Mouse (Mus musculus) liver, embryonic 13.5 days (tissue): ENCODE results near the gene Recql5. TPM values are rescaled to one million over a fixed set of nuclear protein-coding genes. Genes with fewer than 3 reads are reported as not detected.

Experiments
- ATAC-seq: fragments of 200-750 bp; cut with Nextera tagmentation; 2 replicates; pipeline ENCODE4 v1.8.0; 2017; ENCODE audit warnings: low read depth, mild to moderate bottlenecking, moderate number of reproducible peaks, moderate library complexity
- DNase-seq: peaks from one replicate; pipeline ENCODE4 v3.0.0; 2022
- H3K27ac ChIP-seq: fragments of 300-500 bp; sonication (generic); 2 replicates; pipeline ENCODE4 v1.5.1; 2015; ENCODE audit warnings: moderate library complexity, mild to moderate bottlenecking, inconsistent platforms
- H3K27me3 ChIP-seq: fragments of 300-500 bp; sonication (generic); 2 replicates; pipeline ENCODE4 v1.6.1; 2015; ENCODE audit warnings: mild to moderate bottlenecking, inconsistent platforms
- H3K36me3 ChIP-seq: fragments of 300-500 bp; sonication (generic); 2 replicates; pipeline ENCODE4 v1.6.1; 2015; ENCODE audit warnings: mild to moderate bottlenecking, inconsistent platforms
- H3K4me1 ChIP-seq: fragments of 300-500 bp; sonication (generic); replicated peaks from 2 replicates; pipeline ENCODE4 v1.6.1; 2015; ENCODE audit warnings: inconsistent platforms
- H3K4me2 ChIP-seq: fragments of 300-500 bp; sonication (generic); 2 replicates; pipeline ENCODE4 v1.6.1; 2015; ENCODE audit warnings: inconsistent platforms, mild to moderate bottlenecking, moderate library complexity
- H3K4me3 ChIP-seq: fragments of 300-500 bp; sonication (generic); replicated peaks from 2 replicates; pipeline ENCODE4 v1.5.1; 2015; ENCODE audit warnings: mild to moderate bottlenecking, inconsistent platforms
- H3K9ac ChIP-seq: fragments of 300-500 bp; sonication (generic); 2 replicates; pipeline ENCODE4 v1.6.1; 2015; ENCODE audit warnings: mild to moderate bottlenecking, inconsistent platforms
- H3K9me3 ChIP-seq: fragments of 300-500 bp; sonication (generic); replicated peaks from 2 replicates; pipeline ENCODE4 v1.6.1; 2016; ENCODE audit warnings: inconsistent platforms
- WGBS: fragments of 180-500 bp; shearing (Covaris S2); methylation state at CpG from one replicate; pipeline ENCODE4 v1.1.7; 2015; ENCODE audit not compliant: insufficient replicate concordance; 5-methylcytosine and 5-hydroxymethylcytosine counted together
- polyA plus RNA-seq: library from polyadenylated mRNA; unstranded; fragments of >200 nt; fragmentation: Nextera tagmentation; extraction: Ambion mirVana; gene quantifications from 2 replicates; pipeline ENCODE4 v1.2.1, GENCODE M21; 2015

Gene Recql5
- polyA plus RNA-seq, 1 experiment from 2014 or later, result 9.9 TPM

GRCm38 (mm10) chr11:115883251-115883650 is 50.0 kb downstream of the Recql5 start:
- Histone ChIP-seq H3K36me3 (no peaks in the 10 kb centered on the region), H3K27ac (no peak overlapping the region), H3K27me3 (peaks cover 34% of the 10 kb centered on the region), H3K9me3 (no peaks in the 10 kb centered on the region), H3K4me2 (no peak overlapping the region), H3K9ac (no peak overlapping the region), H3K4me3 (no peak overlapping the region), H3K4me1 (0 out of 2 replicates have a peak, but pooled peaks cover 5% of the 10 kb centered on the region)
- 27% methylated on average over 17 of the region's 17 CpGs for WGBS
- no peak for ATAC-seq
- DNase-seq, result no peak

GRCm38 (mm10) chr11:115881002-115881401 is 52.3 kb downstream of the Recql5 start:
- H3K27ac ChIP-seq, result no peak overlapping the region
- H3K4me1 ChIP-seq, result peaks cover 15% of the 10 kb centered on the region
- peak; percentile 56 for DNase-seq
- H3K9ac ChIP-seq, result no peak overlapping the region
- no peak overlapping the region for H3K4me3 ChIP-seq
- no peak for ATAC-seq
- H3K9me3 ChIP-seq, result no peaks in the 10 kb centered on the region
- H3K36me3 ChIP-seq, result no peaks in the 10 kb centered on the region
- H3K27me3 ChIP-seq, result peaks cover 34% of the 10 kb centered on the region
- H3K4me2 ChIP-seq, result no peak overlapping the region
- WGBS, result 16% methylated on average over 5 of the region's 5 CpGs

- Histone ChIP-seq H3K9me3 (no peaks in the 10 kb centered on the region), H3K4me2 (no peak overlapping the region), H3K27me3 (peaks cover 16% of the 10 kb centered on the region), H3K27ac (no peak overlapping the region), H3K36me3 (no peaks in the 10 kb centered on the region), H3K4me1 (peaks cover 11% of the 10 kb centered on the region), H3K4me3 (no peak overlapping the region), H3K9ac (no peak overlapping the region)
- DNase-seq (no peak), ATAC-seq (no peak)
- 68% methylated on average over 8 of the region's 8 CpGs for WGBS
Observed at GRCm38 (mm10) chr11:115878071-115878470, 55.2 kb downstream of the Recql5 start.

GRCm38 (mm10) chr11:115877174-115877755 is 56.0 kb downstream of the Recql5 start:
- Histone ChIP-seq H3K4me1 (peaks cover 15% of the 10 kb centered on the region), H3K9me3 (no peaks in the 10 kb centered on the region), H3K36me3 (no peaks in the 10 kb centered on the region), H3K4me2 (no peak overlapping the region), H3K4me3 (no peak overlapping the region), H3K9ac (no peak overlapping the region), H3K27ac (no peak overlapping the region), H3K27me3 (peaks cover 8% of the 10 kb centered on the region)
- WGBS, result 30% methylated on average over 6 of the region's 6 CpGs
- no peak for ATAC-seq
- DNase-seq, result no peak

- DNase-seq (no peak), ATAC-seq (no peak)
- Histone ChIP-seq H3K9me3 (no peaks in the 10 kb centered on the region), H3K4me3 (no peak overlapping the region), H3K4me1 (peaks cover 22% of the 10 kb centered on the region), H3K27me3 (no peaks in the 10 kb centered on the region), H3K27ac (no peak overlapping the region), H3K36me3 (no peaks in the 10 kb centered on the region), H3K9ac (no peak overlapping the region), H3K4me2 (no peak overlapping the region)
- 68% methylated on average over 5 of the region's 5 CpGs for WGBS
Observed at GRCm38 (mm10) chr11:115876438-115876837, 56.8 kb downstream of the Recql5 start.

- ATAC-seq (no peak), DNase-seq (no peak)
- Histone ChIP-seq H3K4me3 (no peak overlapping the region), H3K4me1 (peaks cover 22% of the 10 kb centered on the region), H3K9me3 (no peaks in the 10 kb centered on the region), H3K27ac (no peak overlapping the region), H3K9ac (no peak overlapping the region), H3K36me3 (no peaks in the 10 kb centered on the region), H3K4me2 (no peak overlapping the region), H3K27me3 (no peaks in the 10 kb centered on the region)
- 83% methylated on average over 3 of the region's 3 CpGs for WGBS
Observed at GRCm38 (mm10) chr11:115875935-115876334, 57.3 kb downstream of the Recql5 start.

GRCm38 (mm10) chr11:115872437-115872836 is 60.8 kb downstream of the Recql5 start:
- Histone ChIP-seq H3K4me2 (no peak overlapping the region), H3K27me3 (no peaks in the 10 kb centered on the region), H3K4me1 (peaks cover 33% of the 10 kb centered on the region), H3K36me3 (no peaks in the 10 kb centered on the region), H3K4me3 (no peak overlapping the region), H3K27ac (no peak overlapping the region), H3K9ac (no peak overlapping the region), H3K9me3 (no peaks in the 10 kb centered on the region)
- DNase-seq (no peak), ATAC-seq (peak; percentile 49)
- WGBS, result 71% methylated on average over 4 of the region's 4 CpGs

- Histone ChIP-seq H3K27me3 (peaks cover 5% of the 10 kb centered on the region; the same call in 1 of the 2 replicates), H3K4me3 (no peak overlapping the region), H3K9me3 (no peaks in the 10 kb centered on the region), H3K36me3 (no peaks in the 10 kb centered on the region), H3K4me2 (peak overlapping the region; percentile 18; the same call in 1 of the 2 replicates), H3K27ac (peak overlapping the region; percentile 6; the same call in 1 of the 2 replicates), H3K9ac (no peak overlapping the region), H3K4me1 (peaks cover 23% of the 10 kb centered on the region)
- DNase-seq, result peak; percentile 42
- WGBS, result 42% methylated on average over 8 of the region's 8 CpGs
- peak; percentile 44 for ATAC-seq
Observed at GRCm38 (mm10) chr11:115869393-115869792, 63.9 kb downstream of the Recql5 start.

- no peak for DNase-seq
- Histone ChIP-seq H3K27ac (no peak overlapping the region), H3K4me2 (no peak overlapping the region), H3K9ac (no peak overlapping the region), H3K36me3 (no peaks in the 10 kb centered on the region), H3K9me3 (no peaks in the 10 kb centered on the region), H3K27me3 (peaks cover 44% of the 10 kb centered on the region), H3K4me3 (no peak overlapping the region), H3K4me1 (peaks cover 12% of the 10 kb centered on the region)
- no peak for ATAC-seq
- 69% methylated on average over 8 of the region's 8 CpGs for WGBS
Observed at GRCm38 (mm10) chr11:115863895-115864294, 69.4 kb downstream of the Recql5 start.

- ATAC-seq, result peak; percentile 83
- H3K9ac ChIP-seq, result peak overlapping the region; percentile 49
Observed at GRCm38 (mm10) chr11:115859143-115859945, 73.9 kb downstream of the Recql5 start.

GRCm38 (mm10) chr11:115858354-115858753 is 74.9 kb downstream of the Recql5 start, which contains the start of gene Myo15b:
Myo15b (plus strand) TSS chr11:115858406.
- no peak within 1 kb of the TSS for H3K27ac ChIP-seq
- peaks cover 72% of the 10 kb centered on the region for H3K27me3 ChIP-seq
- DNase-seq, result no peak
- H3K9ac ChIP-seq, result peak within 1 kb of the TSS; percentile 49; the same call in 1 of the 2 replicates
- peaks cover 22% of the 10 kb centered on the region for H3K4me1 ChIP-seq
- peak within 1 kb of the TSS; percentile 67 for H3K4me2 ChIP-seq
- WGBS, result 13% methylated on average over 27 of the region's 27 CpGs
- H3K9me3 ChIP-seq, result no peaks in the 10 kb centered on the region
- no peak for ATAC-seq
- peak within 1 kb of the TSS; percentile 50 for H3K4me3 ChIP-seq
- H3K36me3 ChIP-seq, result peaks cover 22% of the 10 kb centered on the region

More at GRCm38 (mm10) chr11:115859143-115859945, 73.9 kb downstream of the Recql5 start:
- H3K27ac ChIP-seq, result no peak overlapping the region
- peaks cover 72% of the 10 kb centered on the region for H3K27me3 ChIP-seq
- H3K4me3 ChIP-seq, result peak overlapping the region; percentile 50
- peak overlapping the region; percentile 67 for H3K4me2 ChIP-seq
- peak; percentile 75 for DNase-seq
- peaks cover 12% of the 10 kb centered on the region; the same call in 1 of the 2 replicates for H3K36me3 ChIP-seq
- no peaks in the 10 kb centered on the region for H3K9me3 ChIP-seq
- WGBS, result 2% methylated on average over 75 of the region's 75 CpGs
- peaks cover 22% of the 10 kb centered on the region for H3K4me1 ChIP-seq
